ENCODE assay signal across 11 mouse cellular contexts in genomic region chr11:6544683-6545082, GRCm38 (mm10).
"Had no signal": no experiment of that assay in that cellular context is flagged by ENCODE, and none has a peak within 500 bp of the region (broad histone marks: within the 10 kb centered on the region; RNA-seq: fewer than 3 reads in every experiment).

No protein-coding gene starts in this region.

- DNase-seq: gastrocnemius, postnatal 14 days; heart, adult 2 months; heart, postnatal 14 days; heart, postnatal 4 days; kidney, adult 11 months; kidney, adult 2 months; kidney, adult 9 months; kidney, postnatal 14 days; kidney, postnatal 4 days; liver; liver, embryonic 13.5 days had no signal
